Mouse (Mus musculus) bone marrow, adult 2 months (tissue): ENCODE results near the gene Naxe. TPM values are rescaled to one million over a fixed set of nuclear protein-coding genes. Genes with fewer than 3 reads are reported as not detected.

Experiments used
- H3K27ac ChIP-seq: fragments of 200-500 bp; 2 replicates; pipeline ENCODE4 v1.5.1; 2012; ENCODE audit warnings: low read depth, mild to moderate bottlenecking, control low read depth, inconsistent platforms, low read length; ENCODE audit not compliant: control insufficient read depth, poor library complexity, insufficient read depth
- H3K4me1 ChIP-seq: fragments of 200-500 bp; 2 replicates; pipeline ENCODE4 v1.6.1; 2011; ENCODE audit warnings: low read length; ENCODE audit not compliant: control insufficient read depth, insufficient read depth
- H3K4me3 ChIP-seq: fragments of 200-500 bp; replicated peaks from 2 replicates; pipeline ENCODE3; 2011; ENCODE audit warnings: mild to moderate bottlenecking, low read depth, low read length, control low read depth; ENCODE audit not compliant: control insufficient read depth
- CTCF ChIP-seq: fragments of 200-500 bp; IDR thresholded peaks from 2 replicates; pipeline ENCODE4 v1.5.1; 2011; ENCODE audit warnings: low read length, control low read depth; ENCODE audit not compliant: control insufficient read depth, insufficient read depth
- POLR2A ChIP-seq: fragments of 200-500 bp; IDR thresholded peaks from 2 replicates; pipeline ENCODE4 v1.6.1; 2011; ENCODE audit warnings: low read depth, mild to moderate bottlenecking, control low read depth, low read length, borderline replicate concordance; ENCODE audit not compliant: control insufficient read depth
- WGBS: fragments of 180-500 bp; shearing (Covaris S2); methylation state at CpG from one replicate; pipeline ENCODE4 v1.1.7; 2018; 5-methylcytosine and 5-hydroxymethylcytosine counted together
- polyA plus RNA-seq: library from polyadenylated mRNA; stranded (reverse); fragments of >200 nt; gene quantifications from 2 replicates; pipeline ENCODE4 v1.2.4, GENCODE M21; 2011; ENCODE audit warnings: low replicate concordance; ENCODE audit not compliant: missing spikeins, insufficient read depth, insufficient read length

Gene Naxe
- polyA plus RNA-seq, 1 experiment = 54.7 TPM

DNA sequence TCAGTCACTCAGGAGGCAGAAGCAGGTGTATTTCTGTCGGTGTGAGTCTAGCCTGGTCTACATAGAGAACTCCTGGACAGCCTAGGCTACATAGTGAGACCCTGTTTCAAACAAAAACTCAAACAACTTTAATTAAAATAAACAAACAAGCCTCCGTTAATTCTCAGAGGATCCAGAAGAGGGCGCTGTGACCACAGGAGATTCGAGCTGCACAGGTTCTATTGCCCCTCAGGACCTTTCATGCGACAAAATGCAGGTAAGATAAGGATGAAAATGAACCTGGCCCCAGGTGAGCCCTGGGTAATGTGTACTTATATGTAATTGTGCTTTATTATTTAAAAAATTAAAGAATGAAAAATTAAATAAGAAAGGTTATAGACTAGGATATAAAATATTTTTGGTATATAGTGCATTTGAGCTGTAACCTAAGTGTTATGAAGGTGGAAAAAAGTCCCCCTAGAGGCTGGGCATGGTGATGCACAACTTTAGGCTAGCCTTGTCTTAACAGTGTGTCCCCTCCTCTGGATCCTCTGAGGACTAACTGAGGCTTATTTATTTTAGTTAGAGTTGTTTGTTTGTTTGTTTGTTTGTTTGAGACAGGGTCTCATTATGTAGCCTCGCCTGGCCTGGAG is 47.5 kb downstream of the Naxe start:
- H3K27ac ChIP-seq = no peak overlapping the region
- no peak overlapping the region for H3K4me3 ChIP-seq
- WGBS = 10% methylated on average over 6 of the region's 6 CpGs
- peak; percentile 48 for TF ChIP-seq CTCF
- TF ChIP-seq POLR2A = no peak
- no peaks in the 10 kb centered on the region for H3K4me1 ChIP-seq

Other genes with a start within 250 kb of the Naxe start
- 17.6 and 22.4 TPM in 2 replicates for gene Pear1, start 234.2 kb downstream of the Naxe start, polyA plus RNA-seq
- gene Sh2d2a, start 211.7 kb downstream of the Naxe start, polyA plus RNA-seq = 0.79 and 3.0 TPM in 2 replicates
- 30.5 and 56.5 TPM in 2 replicates for gene Prcc, start 172.9 kb downstream of the Naxe start, polyA plus RNA-seq
- gene Hdgf, start 152.2 kb downstream of the Naxe start, polyA plus RNA-seq = 286 and 446 TPM in 2 replicates
- gene Mrpl24, start 139.0 kb downstream of the Naxe start, polyA plus RNA-seq = 98.1 and 217 TPM in 2 replicates
- 16.4 and 18.4 TPM in 2 replicates for gene Isg20l2, start 128.2 kb downstream of the Naxe start, polyA plus RNA-seq
- gene Rrnad1, start 127.8 kb downstream of the Naxe start, polyA plus RNA-seq = 16.2 and 27.7 TPM in 2 replicates
- 3.3 TPM in 1 of 2 replicates, not detected in the other for gene Crabp2, start 109.8 kb downstream of the Naxe start, polyA plus RNA-seq
- 0.41 and 0.67 TPM in 2 replicates for gene Nes, start 87.4 kb downstream of the Naxe start, polyA plus RNA-seq
- gene Bcan, start 58.3 kb downstream of the Naxe start, polyA plus RNA-seq = 0.95 TPM in 1 of 2 replicates, not detected in the other
- gene Hapln2, start 30.9 kb downstream of the Naxe start, polyA plus RNA-seq = not detected in 2 replicates
- 36.2 and 40.5 TPM in 2 replicates for gene Gpatch4, start 15.4 kb downstream of the Naxe start, polyA plus RNA-seq
- gene Ttc24, start 19.8 kb upstream of the Naxe start, polyA plus RNA-seq = not detected in 2 replicates
- 11.5 and 21.5 TPM in 2 replicates for gene Iqgap3, start 23.5 kb upstream of the Naxe start, polyA plus RNA-seq
- 39.7 and 64.7 TPM in 2 replicates for gene Mef2d, start 83.9 kb upstream of the Naxe start, polyA plus RNA-seq
- not detected in 2 replicates for gene Rhbg, start 196.2 kb upstream of the Naxe start, polyA plus RNA-seq
- gene Gm38392, start 228.7 kb upstream of the Naxe start, polyA plus RNA-seq = not detected in 2 replicates
- gene Tsacc, start 238.5 kb upstream of the Naxe start, polyA plus RNA-seq = 2.1 and 16.1 TPM in 2 replicates
- 63.5 and 81.0 TPM in 2 replicates for gene Cct3, start 238.6 kb upstream of the Naxe start, polyA plus RNA-seq